Mouse (Mus musculus) brain, adult 10 weeks (tissue): ENCODE measurements around the gene 2200002D01Rik. TPM values are rescaled to one million over a fixed set of nuclear protein-coding genes. Genes with fewer than 3 reads are reported as not detected.

Source experiments
- polyA plus RNA-seq: library from polyadenylated mRNA; stranded (reverse); fragments of 350-450 nt; fragmentation: Illumina TruSeq; extraction: RNeasy Lipid Tissue Mini Kit (QIAGEN cat#74804); gene quantifications from one replicate; pipeline ENCODE4 v1.2.3, GENCODE M21; 2015; ENCODE audit warnings: low read depth, low replicate concordance

2200002D01Rik gene
- not detected for polyA plus RNA-seq

GRCm38 (mm10) chr7:29248261-29248841 lies at the start of gene 2200002D01Rik:
TSS of gene 2200002D01Rik (minus strand) at chr7:29248466.

GRCm38 (mm10) chr7:29288942-29289638 lies 40.8 kb upstream of the 2200002D01Rik start, which contains the start of gene Ppp1r14a:
TSS of gene Ppp1r14a (plus strand) at chr7:29289308.

GRCm38 (mm10) chr7:29281201-29282073 lies 33.2 kb upstream of the 2200002D01Rik start, which contains the start of gene Spint2:
TSS of gene Spint2 (minus strand) at chr7:29281912.

GRCm38 (mm10) chr7:29238019-29238967 lies 10.0 kb downstream of the 2200002D01Rik start, which contains the start of gene Yif1b:
TSS of gene Yif1b (plus strand) at chr7:29238329.

GRCm38 (mm10) chr7:29232247-29233013 lies 15.8 kb downstream of the 2200002D01Rik start, which contains the start of gene Kcnk6:
TSS of gene Kcnk6 (minus strand) at chr7:29232515.

GRCm38 (mm10) chr7:29213675-29214082 lies 34.6 kb downstream of the 2200002D01Rik start, which contains the start of gene Catsperg1:
TSS of gene Catsperg1 (minus strand) at chr7:29214035.

Other genes with a start within 250 kb of the 2200002D01Rik start
- gene Ryr1, start 123.3 kb downstream of the 2200002D01Rik start, polyA plus RNA-seq: 4.4 TPM
- gene Rasgrp4, start 113.6 kb downstream of the 2200002D01Rik start, polyA plus RNA-seq: 0.70 TPM
- 41.6 TPM for gene Fam98c, start 92.2 kb downstream of the 2200002D01Rik start, polyA plus RNA-seq
- 0.79 TPM for gene Ggn, start 78.3 kb downstream of the 2200002D01Rik start, polyA plus RNA-seq
- gene Spred3, start 78.1 kb downstream of the 2200002D01Rik start, polyA plus RNA-seq: 36.0 TPM
- gene Psmd8, start 67.8 kb downstream of the 2200002D01Rik start, polyA plus RNA-seq: 190 TPM
- gene Catsperg1, start 34.4 kb downstream of the 2200002D01Rik start, polyA plus RNA-seq: 0.97 TPM
- gene Kcnk6, start 16.0 kb downstream of the 2200002D01Rik start, polyA plus RNA-seq: 2.0 TPM
- 63.2 TPM for gene Yif1b, start 10.1 kb downstream of the 2200002D01Rik start, polyA plus RNA-seq
- 24.8 TPM for gene Spint2, start 33.4 kb upstream of the 2200002D01Rik start, polyA plus RNA-seq
- 35.7 TPM for gene Ppp1r14a, start 40.8 kb upstream of the 2200002D01Rik start, polyA plus RNA-seq
- gene Dpf1, start 55.5 kb upstream of the 2200002D01Rik start, polyA plus RNA-seq: 69.6 TPM